Mouse (Mus musculus) heart, embryonic 16.5 days (tissue): ENCODE measurements around the gene Gm9837. TPM values are rescaled to one million over a fixed set of nuclear protein-coding genes. Genes with fewer than 3 reads are reported as not detected.

Source experiments
- ATAC-seq: fragments of 200-750 bp; cut with Nextera tagmentation; replicated peaks from 2 replicates; pipeline ENCODE4 v1.8.0; 2017; ENCODE audit warnings: moderate number of reproducible peaks; ENCODE audit not compliant: insufficient read depth, low FRiP score; ENCODE audit errors: extremely low read depth
- H3K27ac ChIP-seq: fragments of 300-500 bp; sonication (generic); 2 replicates; pipeline ENCODE4 v1.5.1; 2014; ENCODE audit warnings: mild to moderate bottlenecking, low read length, control low read depth, moderate library complexity
- H3K27me3 ChIP-seq: fragments of 300-500 bp; sonication (generic); 2 replicates; pipeline ENCODE4 v1.6.1; 2014; ENCODE audit warnings: low read length, mixed read lengths; ENCODE audit not compliant: control insufficient read depth, insufficient read depth
- H3K36me3 ChIP-seq: fragments of 300-500 bp; sonication (generic); 2 replicates; pipeline ENCODE4 v1.6.1; 2014; ENCODE audit not compliant: control insufficient read depth, insufficient read depth
- H3K4me1 ChIP-seq: fragments of 300-500 bp; sonication (generic); 2 replicates; pipeline ENCODE4 v1.6.1; 2014; ENCODE audit warnings: low read length, mixed read lengths; ENCODE audit not compliant: control insufficient read depth, insufficient read depth
- H3K4me2 ChIP-seq: fragments of 300-500 bp; sonication (generic); 2 replicates; pipeline ENCODE4 v1.6.1; 2014; ENCODE audit warnings: low read depth, mild to moderate bottlenecking, control low read depth, low read length
- H3K4me3 ChIP-seq: fragments of 300-500 bp; sonication (generic); 2 replicates; pipeline ENCODE4 v1.5.1; 2014; ENCODE audit warnings: mild to moderate bottlenecking, control low read depth, low read length
- H3K9ac ChIP-seq: fragments of 300-500 bp; sonication (generic); 2 replicates; pipeline ENCODE4 v1.6.1; 2014; ENCODE audit warnings: low read length, control low read depth
- H3K9me3 ChIP-seq: fragments of 300-500 bp; sonication (generic); replicated peaks from 2 replicates; pipeline ENCODE4 v1.6.1; 2016; ENCODE audit warnings: low read length; ENCODE audit not compliant: control insufficient read depth
- WGBS: fragments of 180-500 bp; shearing (Covaris S2); extraction: QIAGEN DNeasy Blood & Tissue Kit; methylation state at CpG from one replicate; pipeline ENCODE4 v1.1.7; 2014; 5-methylcytosine and 5-hydroxymethylcytosine counted together
- polyA plus RNA-seq: library from polyadenylated mRNA; unstranded; fragments of >200 nt; fragmentation: Nextera tagmentation; extraction: Ambion mirVana; gene quantifications from 2 replicates; pipeline ENCODE4 v1.2.1, GENCODE M21; 2015

Gm9837 gene
- polyA plus RNA-seq, 1 experiment from 2014 or later: not detected

GRCm38 (mm10) chr11:53463551-53464424 lies 6.5 kb downstream of the Gm9837 start:
- peak; percentile 28; the same call in 1 of the 2 replicates for ATAC-seq
- peak overlapping the region; percentile 59 for H3K4me3 ChIP-seq
- 6% methylated on average over 55 of the region's 55 CpGs for WGBS
- no peaks in the 10 kb centered on the region for H3K36me3 ChIP-seq
- H3K9me3 ChIP-seq: peaks cover 3% of the 10 kb centered on the region; the same call in 1 of the 2 replicates
- H3K4me2 ChIP-seq: peak overlapping the region; percentile 90
- no peak overlapping the region for H3K27ac ChIP-seq
- H3K27me3 ChIP-seq: peaks cover 49% of the 10 kb centered on the region
- peak overlapping the region; percentile 66 for H3K9ac ChIP-seq
- H3K4me1 ChIP-seq: peaks cover 12% of the 10 kb centered on the region

GRCm38 (mm10) chr11:53461727-53462126 lies 8.6 kb downstream of the Gm9837 start:
- WGBS: 49% methylated on average over 5 of the region's 5 CpGs
- Histone ChIP-seq H3K4me3 (no peak overlapping the region), H3K9me3 (peaks cover 3% of the 10 kb centered on the region; the same call in 1 of the 2 replicates), H3K4me1 (peaks cover 12% of the 10 kb centered on the region), H3K27ac (no peak overlapping the region), H3K27me3 (peaks cover 54% of the 10 kb centered on the region), H3K36me3 (no peaks in the 10 kb centered on the region), H3K9ac (no peak overlapping the region), H3K4me2 (no peak overlapping the region)
- ATAC-seq: no peak

DNA sequence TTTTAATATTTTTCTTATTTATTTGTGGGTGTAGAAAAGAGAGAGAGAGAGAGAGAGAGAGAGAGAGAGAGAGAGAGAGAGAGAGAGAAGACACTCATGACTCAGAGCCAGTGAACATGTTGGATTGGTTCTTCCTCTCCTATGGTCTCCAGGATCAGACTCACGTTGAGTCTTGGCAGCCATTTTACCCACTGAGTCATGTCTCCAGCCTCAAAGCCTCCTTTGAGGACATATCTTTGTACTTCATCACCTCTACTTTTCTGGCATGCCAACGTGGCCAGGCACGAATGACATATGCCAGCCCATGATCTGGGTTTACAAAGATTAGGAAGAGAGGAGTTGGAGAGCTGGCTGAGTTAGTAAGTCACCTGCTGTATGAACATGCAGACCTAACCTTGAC lies 10.1 kb downstream of the Gm9837 start:
- WGBS: 58% methylated on average over 3 of the region's 3 CpGs
- H3K9me3 ChIP-seq: peaks cover 3% of the 10 kb centered on the region; the same call in 1 of the 2 replicates
- H3K4me1 ChIP-seq: peaks cover 8% of the 10 kb centered on the region
- H3K4me2 ChIP-seq: no peak overlapping the region
- no peak overlapping the region for H3K9ac ChIP-seq
- H3K27ac ChIP-seq: no peak overlapping the region
- no peak overlapping the region for H3K4me3 ChIP-seq
- H3K36me3 ChIP-seq: no peaks in the 10 kb centered on the region
- peaks cover 42% of the 10 kb centered on the region for H3K27me3 ChIP-seq
- ATAC-seq: no peak

DNA sequence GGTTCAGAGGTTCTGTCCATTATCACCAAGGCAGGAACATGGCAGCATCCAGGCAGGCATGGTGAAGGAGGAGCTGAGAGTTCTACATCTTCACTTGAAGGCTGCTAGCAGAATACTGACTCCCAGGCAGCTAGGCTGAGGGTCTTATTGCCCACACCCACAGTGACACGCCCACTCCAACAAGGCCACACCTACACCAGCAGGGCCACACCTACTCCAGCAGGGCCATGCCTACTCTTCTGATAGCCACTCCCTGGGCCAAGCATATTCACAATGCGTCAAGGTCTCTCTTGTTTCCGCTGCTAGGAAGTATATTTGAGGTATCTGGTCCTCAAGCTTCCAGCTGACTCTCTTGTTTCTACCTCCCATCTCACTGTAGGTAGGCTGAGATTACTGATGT lies 11.3 kb downstream of the Gm9837 start:
- peaks cover 8% of the 10 kb centered on the region for H3K4me1 ChIP-seq
- ATAC-seq: no peak
- no peak overlapping the region for H3K27ac ChIP-seq
- no peak overlapping the region for H3K9ac ChIP-seq
- H3K36me3 ChIP-seq: no peaks in the 10 kb centered on the region
- 69% methylated on average over 3 of the region's 3 CpGs for WGBS
- no peak overlapping the region for H3K4me3 ChIP-seq
- no peaks in the 10 kb centered on the region for H3K9me3 ChIP-seq
- H3K27me3 ChIP-seq: peaks cover 30% of the 10 kb centered on the region
- no peak overlapping the region for H3K4me2 ChIP-seq

GRCm38 (mm10) chr11:53457372-53457954 lies 12.8 kb downstream of the Gm9837 start:
- no peak overlapping the region for H3K27ac ChIP-seq
- no peaks in the 10 kb centered on the region for H3K36me3 ChIP-seq
- no peaks in the 10 kb centered on the region for H3K4me1 ChIP-seq
- peak overlapping the region; percentile 78 for H3K9ac ChIP-seq
- no peaks in the 10 kb centered on the region for H3K9me3 ChIP-seq
- 0 out of 2 replicates have a peak, but pooled peaks have one; percentile 4 for ATAC-seq
- peaks cover 17% of the 10 kb centered on the region for H3K27me3 ChIP-seq
- H3K4me2 ChIP-seq: peak overlapping the region; percentile 69
- 8% methylated on average over 29 of the region's 29 CpGs for WGBS
- H3K4me3 ChIP-seq: peak overlapping the region; percentile 56

- H3K27me3 ChIP-seq: peaks cover 10% of the 10 kb centered on the region
- ATAC-seq: peak; percentile 92
- no peaks in the 10 kb centered on the region for H3K9me3 ChIP-seq
- peak within 1 kb of the TSS; percentile 69 for H3K4me2 ChIP-seq
- peak within 1 kb of the TSS; percentile 56 for H3K4me3 ChIP-seq
- H3K4me1 ChIP-seq: no peaks in the 10 kb centered on the region
- WGBS: 3% methylated on average over 42 of the region's 42 CpGs
- no peaks in the 10 kb centered on the region for H3K36me3 ChIP-seq
- H3K27ac ChIP-seq: 0 out of 2 replicates have a peak within 1 kb of the TSS, but pooled peaks have one; percentile 16
- peak within 1 kb of the TSS; percentile 78 for H3K9ac ChIP-seq
Observed at GRCm38 (mm10) chr11:53456474-53457371, 13.6 kb downstream of the Gm9837 start, which contains the start of the genes Gm10447 and Shroom1. Gm10447 (minus strand) TSS chr11:53457110. Shroom1 (plus strand) TSS chr11:53457205.

- Histone ChIP-seq H3K4me1 (peaks cover 10% of the 10 kb centered on the region), H3K9me3 (no peaks in the 10 kb centered on the region), H3K4me3 (no peak overlapping the region), H3K27ac (no peak overlapping the region), H3K4me2 (no peak overlapping the region), H3K9ac (no peak overlapping the region), H3K36me3 (no peaks in the 10 kb centered on the region), H3K27me3 (0 out of 2 replicates have a peak, but pooled peaks cover 2% of the 10 kb centered on the region)
- no peak for ATAC-seq
- 80% methylated on average over 5 of the region's 5 CpGs for WGBS
Observed at GRCm38 (mm10) chr11:53453031-53453430, 17.2 kb downstream of the Gm9837 start.

DNA sequence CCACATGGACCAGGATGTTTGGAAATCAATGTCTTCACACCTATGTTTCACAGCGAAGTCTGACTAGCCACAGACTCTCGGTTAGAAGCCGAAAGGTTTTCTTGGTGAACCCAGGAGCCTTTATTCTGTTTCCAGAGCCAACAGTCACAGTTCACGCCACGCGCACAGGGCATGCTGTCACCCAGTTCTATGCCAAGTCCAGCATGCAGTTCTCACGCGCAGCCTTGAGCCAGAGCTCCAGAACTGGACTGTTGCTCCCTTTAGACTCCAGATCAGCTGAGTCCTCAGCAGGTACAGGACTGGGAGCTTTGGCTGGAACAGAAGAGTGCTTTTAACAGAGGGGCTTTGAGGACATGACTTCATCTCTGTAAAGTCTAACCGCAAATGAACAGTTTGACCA lies 17.9 kb downstream of the Gm9837 start:
- Histone ChIP-seq H3K36me3 (no peaks in the 10 kb centered on the region), H3K4me2 (no peak overlapping the region), H3K27ac (no peak overlapping the region), H3K4me1 (peaks cover 10% of the 10 kb centered on the region), H3K4me3 (no peak overlapping the region), H3K27me3 (no peaks in the 10 kb centered on the region), H3K9me3 (no peaks in the 10 kb centered on the region), H3K9ac (no peak overlapping the region)
- 92% methylated on average over 9 of the region's 9 CpGs for WGBS
- ATAC-seq: no peak
